Mouse (Mus musculus): ENCODE results near the gene Leap2. TPM values are rescaled to one million over a fixed set of nuclear protein-coding genes. Genes with fewer than 3 reads are reported as not detected.
A peak's percentile ranks its signal among the peaks of the same experiment; 100 is the strongest.

Leap2 gene
- polyA plus RNA-seq (2012; rRNA removed) = not detected in 2 replicates

GRCm38 (mm10) chr11:53423036-53423435, at the start of gene Leap2:
Gene Leap2, minus strand, starts transcription at chr11:53423170.
- TF ChIP-seq CTCF (IDR thresholded peaks at IDR 0.05; ENCODE audit: extremely low read depth, insufficient read depth, low read length) = no peak
- TF ChIP-seq POLR2A (IDR thresholded peaks at IDR 0.05; ENCODE audit: extremely low read depth, insufficient read depth, low read length) = no peak
- H3K27ac ChIP-seq (ENCODE audit: insufficient read depth, low read length) = no peak within 1 kb of the TSS
- H3K4me3 ChIP-seq (ENCODE audit: insufficient read depth, low read length) = no peak within 1 kb of the TSS
- H3K4me1 ChIP-seq (ENCODE audit: control insufficient read depth, insufficient read depth, low read length) = no peaks in the 10 kb centered on the region

GRCm38 (mm10) chr11:53472709-53473108, 49.7 kb upstream of the Leap2 start:
- Histone ChIP-seq H3K4me1 (ENCODE audit: control insufficient read depth, insufficient read depth, low read length) (peaks cover 7% of the 10 kb centered on the region), H3K27ac (ENCODE audit: insufficient read depth, low read length) (no peak overlapping the region), H3K4me3 (ENCODE audit: insufficient read depth, low read length) (no peak overlapping the region)
- TF ChIP-seq CTCF (IDR thresholded peaks at IDR 0.05; ENCODE audit: extremely low read depth, insufficient read depth, low read length) (0 out of 2 replicates have a peak, but pooled peaks have one; percentile 18), POLR2A (IDR thresholded peaks at IDR 0.05; ENCODE audit: extremely low read depth, insufficient read depth, low read length) (no peak)

GRCm38 (mm10) chr11:53469968-53470695, 47.2 kb upstream of the Leap2 start, which contains the start of gene Gm9837:
Gene Gm9837, minus strand, starts transcription at chr11:53470479.
- peaks cover 8% of the 10 kb centered on the region for H3K4me1 ChIP-seq (ENCODE audit: control insufficient read depth, insufficient read depth, low read length)
- TF ChIP-seq POLR2A (IDR thresholded peaks at IDR 0.05; ENCODE audit: extremely low read depth, insufficient read depth, low read length) = peak; percentile 70; the same call in 1 of the 2 replicates
- TF ChIP-seq CTCF (IDR thresholded peaks at IDR 0.05; ENCODE audit: extremely low read depth, insufficient read depth, low read length) = peak; percentile 91
- H3K27ac ChIP-seq (ENCODE audit: insufficient read depth, low read length) = peak within 1 kb of the TSS; percentile 92
- peak within 1 kb of the TSS; percentile 3; the same call in 1 of the 2 replicates for H3K4me3 ChIP-seq (ENCODE audit: insufficient read depth, low read length)

- H3K4me1 ChIP-seq (ENCODE audit: control insufficient read depth, insufficient read depth, low read length) = peaks cover 8% of the 10 kb centered on the region
- H3K4me3 ChIP-seq (ENCODE audit: insufficient read depth, low read length) = 0 out of 2 replicates have a peak overlapping the region, but pooled peaks have one; percentile 3
- no peak for TF ChIP-seq CTCF (IDR thresholded peaks at IDR 0.05; ENCODE audit: extremely low read depth, insufficient read depth, low read length)
- no peak for TF ChIP-seq POLR2A (IDR thresholded peaks at IDR 0.05; ENCODE audit: extremely low read depth, insufficient read depth, low read length)
- H3K27ac ChIP-seq (ENCODE audit: insufficient read depth, low read length) = peak overlapping the region; percentile 88
Measured at GRCm38 (mm10) chr11:53469294-53469967, 46.5 kb upstream of the Leap2 start.

GRCm38 (mm10) chr11:53466231-53466971, 43.4 kb upstream of the Leap2 start:
- Histone ChIP-seq H3K4me3 (ENCODE audit: insufficient read depth, low read length) (peak overlapping the region; percentile 35), H3K4me1 (ENCODE audit: control insufficient read depth, insufficient read depth, low read length) (peaks cover 8% of the 10 kb centered on the region), H3K27ac (ENCODE audit: insufficient read depth, low read length) (peak overlapping the region; percentile 32; the same call in 1 of the 2 replicates)
- no peak for TF ChIP-seq POLR2A (IDR thresholded peaks at IDR 0.05; ENCODE audit: extremely low read depth, insufficient read depth, low read length)
- TF ChIP-seq CTCF (IDR thresholded peaks at IDR 0.05; ENCODE audit: extremely low read depth, insufficient read depth, low read length) = peak; percentile 60

GRCm38 (mm10) chr11:53463551-53464424, 40.8 kb upstream of the Leap2 start:
- Histone ChIP-seq H3K4me3 (ENCODE audit: insufficient read depth, low read length) (peak overlapping the region; percentile 30), H3K27ac (ENCODE audit: insufficient read depth, low read length) (no peak overlapping the region), H3K4me1 (ENCODE audit: control insufficient read depth, insufficient read depth, low read length) (peaks cover 3% of the 10 kb centered on the region; the same call in 1 of the 2 replicates)
- no peak for TF ChIP-seq CTCF (IDR thresholded peaks at IDR 0.05; ENCODE audit: extremely low read depth, insufficient read depth, low read length)
- TF ChIP-seq POLR2A (IDR thresholded peaks at IDR 0.05; ENCODE audit: extremely low read depth, insufficient read depth, low read length) = no peak

GRCm38 (mm10) chr11:53461727-53462126, 38.8 kb upstream of the Leap2 start:
- 0 out of 2 replicates have a peak overlapping the region, but pooled peaks have one; percentile 57 for H3K27ac ChIP-seq (ENCODE audit: insufficient read depth, low read length)

GRCm38 (mm10) chr11:53460192-53460591, 37.2 kb upstream of the Leap2 start:
- no peak overlapping the region for H3K27ac ChIP-seq (ENCODE audit: insufficient read depth, low read length)
- no peaks in the 10 kb centered on the region for H3K4me1 ChIP-seq (ENCODE audit: control insufficient read depth, insufficient read depth, low read length)
- H3K4me3 ChIP-seq (ENCODE audit: insufficient read depth, low read length) = no peak overlapping the region
- no peak for TF ChIP-seq POLR2A (IDR thresholded peaks at IDR 0.05; ENCODE audit: extremely low read depth, insufficient read depth, low read length)
- no peak for TF ChIP-seq CTCF (IDR thresholded peaks at IDR 0.05; ENCODE audit: extremely low read depth, insufficient read depth, low read length)

More at GRCm38 (mm10) chr11:53461727-53462126, 38.8 kb upstream of the Leap2 start:
- TF ChIP-seq CTCF (IDR thresholded peaks at IDR 0.05; ENCODE audit: extremely low read depth, insufficient read depth, low read length) (no peak), POLR2A (IDR thresholded peaks at IDR 0.05; ENCODE audit: extremely low read depth, insufficient read depth, low read length) (no peak)
- Histone ChIP-seq H3K4me3 (ENCODE audit: insufficient read depth, low read length) (no peak overlapping the region), H3K4me1 (ENCODE audit: control insufficient read depth, insufficient read depth, low read length) (peaks cover under 1% of the 10 kb centered on the region; the same call in 1 of the 2 replicates)
